Mouse (Mus musculus) heart, postnatal 36 days (tissue): ENCODE measurements around the gene Yars. TPM values are rescaled to one million over a fixed set of nuclear protein-coding genes. Genes with fewer than 3 reads are reported as not detected.
"Not testable (repeated sequence)": the region's sequence is repeated elsewhere in the genome, so short reads cannot be mapped to it uniquely, and the experiment has no call there.

Experiments used
- DNase-seq, 2 experiments: peaks; one replicate each; pipeline ENCODE4 v3.0.0; 2021 to 2022
- intact Hi-C: fragments of 180-260 bp; cut with DNase I; formaldehyde crosslinking; loops from one replicate; pipeline ENCODE4 v1.15.1; 2025
- total RNA-seq, 2 experiments: library from RNA; stranded (reverse); gene quantifications; 2 replicates each; pipeline ENCODE4 v1.2.3; 2021

The Yars gene
- total RNA-seq, 2 experiments from 2014 or later: 26.3 to 31.0 TPM

DNA sequence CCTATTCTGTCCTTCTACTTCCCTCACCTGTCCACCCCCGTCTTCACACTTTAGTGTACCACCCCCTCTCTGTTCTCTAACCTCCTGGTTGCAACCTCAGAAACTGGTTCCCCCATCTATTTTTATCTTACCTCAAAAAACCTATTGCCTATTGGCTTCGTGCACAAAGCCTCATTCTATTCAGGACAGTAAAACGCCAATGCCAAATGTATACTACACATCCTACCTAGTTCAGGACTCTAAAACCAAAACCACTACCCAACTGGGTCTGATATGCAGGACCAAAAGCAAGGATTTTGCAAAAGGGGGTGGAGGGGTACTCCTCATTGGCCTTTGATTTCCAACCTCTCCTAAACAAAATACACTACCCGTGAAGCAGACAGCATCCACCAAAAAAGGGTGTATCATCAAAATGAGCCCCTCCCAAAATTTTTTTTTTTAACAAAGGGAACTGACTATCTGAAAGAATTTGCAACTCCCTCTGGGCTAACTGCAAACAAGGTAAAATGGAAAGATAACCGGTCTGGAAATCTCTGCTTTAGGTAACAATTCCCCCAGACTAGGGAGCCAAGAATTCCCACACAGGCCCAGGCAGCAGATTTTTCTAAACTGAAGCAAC is 1.4 kb upstream of the Yars start:
- intact Hi-C loops: loop anchor here (5.0 kb wide), 2 partner anchors 144 to 196 kb away; partner anchors contain the start of gene Ak2
- DNase-seq: no peak

DNA sequence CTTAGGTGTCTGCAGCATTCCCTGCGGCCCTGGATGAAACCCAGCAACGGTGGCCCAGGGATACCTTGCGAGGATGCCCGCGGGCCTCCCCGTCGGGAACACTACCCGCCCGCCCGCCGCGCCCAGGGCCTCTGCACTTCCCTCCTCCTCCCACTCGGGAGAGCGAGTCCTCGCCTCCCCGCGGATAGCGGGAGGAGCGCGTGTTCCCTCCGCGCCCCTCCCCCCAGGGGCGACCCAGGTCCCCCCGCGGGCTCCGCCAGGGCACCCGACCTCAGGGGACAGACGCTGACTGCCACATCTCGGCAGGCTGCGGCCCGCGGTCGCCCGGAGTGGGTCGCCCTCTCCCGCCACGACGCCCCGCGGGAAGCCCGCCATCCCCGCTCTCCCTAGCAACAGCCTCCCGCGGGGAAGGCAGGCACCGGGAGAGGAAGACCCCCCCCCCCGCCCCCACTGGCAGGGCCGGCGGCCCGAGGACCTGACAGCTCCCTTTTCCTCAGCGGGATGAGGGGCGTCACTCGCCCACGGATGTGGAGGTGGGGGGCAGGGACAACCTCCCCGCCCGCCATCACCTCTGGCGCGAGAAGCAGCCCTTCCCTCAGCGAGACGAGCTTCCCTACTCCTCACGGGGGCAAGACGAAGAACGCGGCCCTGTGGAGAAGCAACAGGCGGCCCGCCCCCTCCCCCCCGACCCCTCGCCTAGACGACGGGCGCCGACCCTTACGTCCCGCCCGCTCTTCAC is 588 bp upstream of the Yars start:
- intact Hi-C loops: loop anchor here (5.0 kb wide), 2 partner anchors 143 to 197 kb away; partner anchors contain the start of gene Ak2
- peak; percentile 46 to 74 for DNase-seq

DNA sequence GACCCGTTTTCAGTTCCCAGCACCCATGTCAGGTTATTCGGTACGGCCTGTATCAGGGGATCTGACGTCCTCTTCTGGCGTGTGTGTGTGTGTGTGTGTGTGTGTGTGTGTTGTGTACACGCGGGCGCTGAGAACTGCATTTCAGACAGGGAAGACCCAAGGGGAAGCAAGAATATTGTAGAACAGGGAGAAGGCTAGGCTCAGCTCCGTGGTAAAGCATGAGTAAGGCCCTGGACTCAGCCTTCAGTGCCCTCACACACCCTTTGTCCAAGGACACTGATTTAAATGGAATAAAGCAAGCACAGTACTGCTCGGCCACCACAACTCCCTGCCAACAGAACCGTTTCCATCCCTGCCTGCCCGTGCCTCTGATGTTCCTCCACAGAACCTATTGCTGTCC is 978 bp downstream of the Yars start:
- DNase-seq: peak in 1 of 2 experiments; percentile 17
- intact Hi-C loops: loop anchor here (5.0 kb wide), 1 partner anchor 267 kb away; no protein-coding TSS in a partner anchor

DNA sequence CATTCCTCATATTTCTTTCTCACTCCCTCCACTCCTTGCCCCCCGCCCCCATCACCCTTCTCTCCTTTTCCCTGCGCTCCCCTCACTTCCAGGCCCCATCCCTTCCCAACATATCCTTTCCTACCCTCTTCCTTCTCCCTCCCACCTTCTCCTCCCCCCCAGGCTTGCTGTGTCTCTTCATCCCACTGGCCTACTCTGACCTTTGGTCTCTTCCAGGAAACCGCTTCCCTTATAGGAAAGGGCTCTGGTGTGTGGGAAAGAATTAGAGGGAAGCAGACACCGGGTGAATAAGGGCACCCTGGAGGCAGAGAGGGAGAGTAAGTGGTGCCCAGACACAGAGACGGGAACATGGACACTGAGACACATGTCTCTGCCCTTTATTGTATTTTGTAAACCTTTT is 2.1 kb downstream of the Yars start:
- intact Hi-C loops: loop anchor here (5.0 kb wide), 1 partner anchor 266 kb away; no protein-coding TSS in a partner anchor
- DNase-seq: no peak

DNA sequence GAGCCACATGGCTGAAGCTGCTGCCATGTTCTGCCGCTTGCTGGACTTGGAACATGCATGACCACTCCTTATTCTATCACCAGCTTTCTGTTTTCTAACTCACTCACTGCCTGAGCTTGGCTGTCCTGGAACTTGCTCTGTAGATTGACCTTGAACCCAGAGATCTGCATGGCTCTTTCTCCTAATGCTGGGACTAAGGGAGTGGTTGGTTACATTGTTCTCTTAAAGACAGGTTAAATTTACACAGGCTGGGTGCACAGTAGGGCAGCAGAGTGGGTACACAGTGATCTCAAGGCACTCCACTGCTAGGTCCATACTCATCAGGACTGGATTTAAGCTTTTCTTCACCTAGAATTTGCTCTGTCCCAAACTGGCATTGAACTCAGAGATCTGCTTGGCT is 4.7 kb downstream of the Yars start:
- intact Hi-C loops: loop anchor here (5.0 kb wide), 1 partner anchor 263 kb away; no protein-coding TSS in a partner anchor
- no peak for DNase-seq

DNA sequence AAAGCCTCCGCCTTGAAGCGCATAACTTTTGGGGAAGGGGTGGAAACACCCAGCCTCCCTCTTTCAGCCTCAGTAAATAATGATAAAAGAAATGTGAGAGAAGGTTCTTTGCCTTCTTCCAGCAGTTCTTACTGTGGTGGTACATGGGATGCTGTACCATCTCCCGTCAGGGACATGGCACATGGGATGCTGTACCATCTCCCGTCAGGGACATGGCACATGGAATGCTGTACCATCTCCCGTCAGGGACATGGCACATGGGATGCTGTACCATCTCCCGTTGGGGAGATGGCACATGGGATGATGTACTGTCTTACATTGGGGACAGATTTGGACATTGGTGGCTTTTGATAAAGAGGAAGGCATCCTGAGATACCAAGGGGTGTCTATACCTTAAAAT is 8.0 kb downstream of the Yars start:
- intact Hi-C loops: no loop called here
- DNase-seq: no peak

DNA sequence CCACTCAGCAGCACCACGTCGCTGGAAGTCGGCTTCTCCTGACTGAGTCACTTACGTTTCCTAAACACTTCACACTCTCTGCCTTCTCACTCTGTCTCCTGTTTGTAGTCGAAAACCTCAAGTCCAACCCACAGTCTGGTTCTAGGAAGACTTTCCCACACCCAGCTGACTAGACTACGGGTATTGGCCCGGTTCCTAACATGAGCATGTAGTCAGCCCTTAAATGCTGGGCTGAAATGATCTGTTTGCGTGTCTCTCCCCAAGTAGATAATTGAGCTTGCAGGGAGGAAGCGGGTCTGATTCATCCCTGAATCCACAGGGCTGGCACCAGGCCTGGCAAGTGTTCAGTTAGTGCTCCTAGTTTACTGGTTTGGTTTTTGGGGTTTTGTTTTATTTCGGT is 15.1 kb downstream of the Yars start:
- intact Hi-C loops: loop anchor here (5.0 kb wide), 1 partner anchor 248 kb away; no protein-coding TSS in a partner anchor
- no peak for DNase-seq

DNA sequence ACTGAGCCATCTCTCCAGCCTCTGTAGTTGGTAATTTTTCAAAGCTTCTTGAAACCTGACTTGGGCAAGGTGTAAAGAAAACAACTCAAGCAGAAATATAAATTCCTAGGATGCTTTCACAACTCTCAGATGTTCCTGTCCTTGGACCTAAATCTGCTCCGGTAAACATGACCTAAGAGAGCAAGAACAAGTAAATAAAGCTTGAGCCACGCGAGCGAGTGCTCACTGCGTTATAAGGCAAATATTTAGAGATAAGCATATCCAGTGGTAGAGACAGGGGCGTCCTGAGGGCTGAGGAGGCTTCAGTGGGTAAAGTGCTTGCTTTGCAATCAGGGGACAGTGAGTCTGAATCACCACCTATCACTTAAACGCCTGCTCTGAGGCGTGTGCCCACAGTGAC is 17.2 kb downstream of the Yars start:
- DNase-seq: no peak
- intact Hi-C loops: loop anchor here (5.0 kb wide), 1 partner anchor 246 kb away; no protein-coding TSS in a partner anchor

DNA sequence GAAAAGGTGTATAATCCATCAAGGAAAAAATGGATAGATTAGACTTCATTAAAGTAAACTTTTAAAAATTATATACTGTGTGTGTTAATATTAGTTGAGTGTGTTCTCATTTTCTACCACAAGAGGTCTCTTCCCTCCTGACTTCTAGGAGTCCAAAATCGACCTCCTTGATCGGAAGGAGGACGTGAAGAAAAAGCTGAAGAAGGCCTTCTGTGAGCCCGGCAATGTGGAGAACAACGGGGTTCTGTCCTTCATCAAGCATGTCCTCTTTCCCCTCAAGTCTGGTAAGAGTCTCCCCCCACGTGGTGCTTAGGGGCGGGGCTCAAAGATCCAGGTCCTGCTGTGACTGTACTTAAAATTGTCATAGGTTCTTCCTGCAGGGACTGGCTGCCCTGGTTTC is 19.9 kb downstream of the Yars start:
- intact Hi-C loops: loop anchor here (1.0 to 5.0 kb wide), 2 partner anchors 67 to 243 kb away; no protein-coding TSS in a partner anchor
- no peak for DNase-seq

DNA sequence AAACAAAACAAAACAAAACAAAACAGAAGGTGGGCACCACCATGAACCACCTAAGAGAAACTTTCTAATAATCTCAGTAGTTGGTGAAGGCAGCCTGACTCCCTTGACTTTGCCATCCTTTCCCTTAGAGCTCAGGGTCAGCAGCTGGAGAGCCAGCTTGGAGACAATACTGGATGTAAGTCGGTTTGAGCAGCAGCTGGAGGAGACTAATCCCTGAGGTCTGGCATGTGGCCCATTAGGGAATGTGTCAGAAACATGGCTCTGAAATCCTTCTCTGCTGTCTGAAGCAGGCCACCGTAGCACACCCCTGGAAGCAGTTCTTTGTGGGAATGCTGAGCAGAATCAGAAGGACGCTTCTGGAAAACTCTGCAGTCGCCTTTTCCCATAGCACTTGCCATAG is 21.9 kb downstream of the Yars start:
- DNase-seq: peak; percentile 39 to 43
- intact Hi-C loops: no loop called here

DNA sequence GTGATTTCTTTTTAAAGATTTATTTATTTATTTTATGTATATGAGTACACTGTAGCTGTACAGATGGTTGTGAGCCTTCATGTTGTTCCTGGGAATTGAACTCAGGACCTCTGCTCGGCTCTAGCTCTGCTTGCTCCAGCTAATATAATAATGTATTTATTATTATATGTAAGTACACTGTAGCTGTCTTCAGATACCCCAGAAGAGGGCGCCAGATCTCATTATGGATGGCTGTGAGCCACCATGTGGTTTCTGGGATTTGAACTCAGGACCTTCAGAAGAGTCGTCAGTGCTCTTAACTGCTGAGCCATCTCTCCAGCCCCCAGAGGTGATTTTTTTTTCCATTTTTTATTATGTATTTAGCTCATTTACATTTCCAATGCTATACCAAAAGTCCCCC is 22.9 kb downstream of the Yars start:
- DNase-seq: peak in 1 of 2 experiments; percentile 37
- intact Hi-C loops: not testable (repeated sequence)

DNA sequence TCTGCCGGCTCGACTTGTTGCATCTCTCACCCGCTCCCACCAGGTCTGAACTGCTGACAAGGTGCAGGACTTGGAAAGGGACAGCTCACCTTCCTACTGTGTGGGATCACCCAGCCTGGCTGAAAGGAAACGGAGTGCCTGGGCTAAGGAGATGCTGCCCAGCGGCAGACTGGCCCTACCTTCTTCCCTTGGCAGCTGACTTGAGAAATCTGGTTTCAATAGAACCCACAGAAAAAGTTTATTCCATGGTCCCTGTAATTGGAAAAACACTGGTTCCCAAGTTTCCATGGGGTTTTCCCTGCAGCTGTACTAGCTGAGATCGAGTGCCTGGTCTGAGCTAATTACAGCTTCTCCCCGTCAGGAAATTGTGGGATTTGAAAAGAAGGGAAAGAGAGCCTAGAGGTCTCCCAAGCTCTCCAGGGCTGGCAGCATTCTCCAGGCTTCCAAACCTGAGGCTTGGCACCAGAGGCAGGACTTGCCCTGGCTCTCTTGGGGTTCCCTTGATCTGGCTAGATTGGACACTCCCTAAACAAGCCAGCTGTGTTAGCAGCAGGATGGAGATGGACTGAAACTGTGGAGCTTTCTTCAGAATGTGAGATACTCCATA is 29.1 kb downstream of the Yars start:
- intact Hi-C loops: no loop called here
- no peak for DNase-seq

DNA sequence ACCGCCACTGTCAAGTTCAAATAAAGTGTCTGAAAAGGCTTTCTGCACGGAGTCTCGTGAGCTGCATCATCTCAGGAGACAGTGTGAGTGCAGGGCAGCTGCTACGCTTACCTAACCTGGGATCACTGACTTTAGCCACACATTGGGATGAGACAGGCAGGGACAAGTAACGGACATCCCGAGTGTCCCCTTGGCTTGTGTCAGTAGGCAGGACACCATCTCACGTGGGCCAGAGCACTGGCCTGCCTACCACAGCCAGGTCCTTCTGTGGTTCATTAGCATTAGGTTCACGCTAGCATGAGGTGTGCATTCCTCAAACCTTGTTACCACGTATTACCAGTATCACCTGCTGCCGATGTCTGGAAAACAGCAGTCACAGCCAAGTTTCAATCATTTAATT is 29.6 kb downstream of the Yars start:
- intact Hi-C loops: no loop called here

DNA sequence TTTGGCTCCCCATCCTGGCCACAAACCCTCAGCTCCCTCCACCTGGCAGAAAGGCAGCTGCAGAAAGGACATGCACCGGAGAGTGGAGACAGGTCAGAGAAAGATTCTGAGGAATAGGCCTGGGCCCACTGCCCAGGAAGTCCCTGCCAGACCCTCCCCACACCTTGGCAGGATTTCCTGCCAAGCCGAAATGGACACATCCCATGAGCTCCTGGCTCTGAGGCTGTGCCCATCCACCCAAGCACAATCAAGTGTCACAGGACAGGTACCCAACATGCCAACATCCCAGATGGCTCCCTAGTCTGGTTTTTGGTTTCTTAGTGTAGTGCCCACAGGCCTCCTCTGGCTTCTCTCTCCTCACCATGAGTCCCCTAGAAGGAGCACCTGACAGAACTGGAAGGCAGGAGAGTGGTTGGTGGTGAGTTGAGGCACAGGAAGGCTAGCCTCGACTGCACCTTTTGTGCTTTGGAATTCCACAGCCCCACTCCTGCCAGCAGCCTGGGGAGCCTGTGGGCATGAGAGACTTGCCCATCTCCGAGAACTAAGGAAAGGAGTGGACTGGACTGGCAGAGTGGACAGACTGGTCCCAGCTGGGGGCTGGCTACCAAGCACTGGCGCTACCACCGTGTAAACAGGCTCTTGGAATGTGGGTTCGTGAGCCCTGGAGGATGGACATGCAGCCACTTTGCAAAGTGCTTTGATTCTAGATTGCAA is 31.0 kb downstream of the Yars start:
- intact Hi-C loops: no loop called here
- DNase-seq: no peak

More for the DNA sequence above, 29.6 kb downstream of the Yars start:
- DNase-seq: no peak

DNA sequence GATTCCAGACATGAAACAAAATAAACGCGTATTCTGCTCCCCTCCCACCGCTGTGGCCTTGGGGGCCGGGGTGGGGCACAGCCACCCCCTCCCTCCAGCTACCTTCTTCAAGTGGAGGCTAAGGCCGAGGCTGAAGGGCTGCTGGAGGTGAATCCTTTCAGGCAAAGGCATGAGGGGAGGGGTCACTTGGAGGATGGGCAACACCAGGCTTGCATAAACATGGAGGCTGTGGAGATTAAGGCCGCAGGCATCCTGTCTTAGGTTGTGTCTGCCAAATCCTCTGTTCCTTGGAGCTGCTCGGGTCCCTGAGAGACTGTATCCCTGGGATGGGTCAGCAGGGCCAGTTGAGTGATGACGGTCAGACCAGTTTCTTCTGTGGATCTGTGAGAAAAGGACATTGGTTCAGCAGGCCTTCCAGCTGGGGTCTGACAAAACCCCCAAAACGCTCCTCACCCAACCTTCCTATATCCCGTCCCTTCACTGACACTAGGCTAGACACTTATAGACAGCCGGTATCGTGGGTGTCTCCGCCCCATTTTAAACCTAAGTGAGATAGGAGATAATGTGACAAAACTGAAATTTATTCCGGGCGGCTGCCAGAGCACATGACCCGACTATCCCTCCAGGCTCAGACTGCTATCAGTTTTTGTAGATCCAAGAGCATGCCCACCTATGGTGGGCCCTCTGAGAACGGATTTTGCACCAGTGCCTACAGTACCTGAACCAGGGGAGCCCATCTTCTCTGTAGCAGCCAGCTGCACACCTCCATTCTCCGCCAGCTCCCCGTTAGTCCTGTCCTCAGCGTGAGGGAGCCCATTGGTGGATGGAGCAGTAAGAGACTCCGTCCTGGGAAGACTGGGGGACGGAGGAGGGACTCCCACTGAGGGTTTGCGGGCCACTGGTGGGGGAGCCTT is 31.8 kb downstream of the Yars start:
- DNase-seq: no peak
- intact Hi-C loops: no loop called here

DNA sequence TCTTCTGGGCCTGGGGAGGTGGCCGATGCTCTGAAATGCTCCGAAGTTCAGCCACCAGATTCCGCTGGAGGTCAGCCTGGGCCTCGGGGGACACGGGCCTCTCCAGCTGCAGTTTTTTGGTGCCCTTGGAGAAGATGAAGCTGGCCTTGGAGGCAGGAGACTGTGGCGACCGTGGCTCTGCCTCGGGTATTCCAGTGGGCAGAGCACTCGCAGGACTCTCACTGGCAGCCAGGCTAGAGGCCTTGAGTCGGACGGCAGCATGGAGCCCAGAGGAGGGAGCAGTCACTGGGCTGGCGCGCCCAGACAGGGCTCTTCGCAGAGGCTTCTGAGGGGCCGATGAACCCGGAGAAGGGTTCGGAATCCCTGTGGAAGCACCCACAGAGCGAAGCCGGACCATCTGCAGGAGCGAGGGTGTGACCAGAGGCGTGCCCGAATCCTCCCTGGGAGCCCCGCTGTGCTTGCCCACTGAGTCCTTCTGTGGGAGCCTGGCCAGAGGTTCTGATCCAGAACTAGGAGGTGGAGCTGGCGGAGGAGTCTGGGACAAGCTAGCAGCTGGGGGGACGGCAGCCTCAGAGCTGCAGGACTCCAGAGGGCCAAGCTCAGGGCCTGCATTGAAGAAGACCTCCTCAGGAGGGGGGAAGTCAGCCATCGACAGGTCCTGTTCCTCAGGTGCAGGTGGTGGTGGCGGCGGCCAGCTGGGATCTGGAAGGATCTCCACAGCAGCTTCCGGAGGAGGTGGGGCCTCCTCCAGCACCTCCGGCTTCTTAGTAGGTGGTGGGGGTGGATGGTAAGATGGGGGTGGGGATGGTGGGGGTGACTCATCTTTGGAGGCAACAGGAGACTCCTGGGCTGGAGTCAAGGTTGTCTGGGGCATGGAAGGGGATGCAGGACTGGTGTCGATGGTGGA is 32.7 kb downstream of the Yars start:
- intact Hi-C loops: no loop called here
- DNase-seq: peak; percentile 43 to 48

DNA sequence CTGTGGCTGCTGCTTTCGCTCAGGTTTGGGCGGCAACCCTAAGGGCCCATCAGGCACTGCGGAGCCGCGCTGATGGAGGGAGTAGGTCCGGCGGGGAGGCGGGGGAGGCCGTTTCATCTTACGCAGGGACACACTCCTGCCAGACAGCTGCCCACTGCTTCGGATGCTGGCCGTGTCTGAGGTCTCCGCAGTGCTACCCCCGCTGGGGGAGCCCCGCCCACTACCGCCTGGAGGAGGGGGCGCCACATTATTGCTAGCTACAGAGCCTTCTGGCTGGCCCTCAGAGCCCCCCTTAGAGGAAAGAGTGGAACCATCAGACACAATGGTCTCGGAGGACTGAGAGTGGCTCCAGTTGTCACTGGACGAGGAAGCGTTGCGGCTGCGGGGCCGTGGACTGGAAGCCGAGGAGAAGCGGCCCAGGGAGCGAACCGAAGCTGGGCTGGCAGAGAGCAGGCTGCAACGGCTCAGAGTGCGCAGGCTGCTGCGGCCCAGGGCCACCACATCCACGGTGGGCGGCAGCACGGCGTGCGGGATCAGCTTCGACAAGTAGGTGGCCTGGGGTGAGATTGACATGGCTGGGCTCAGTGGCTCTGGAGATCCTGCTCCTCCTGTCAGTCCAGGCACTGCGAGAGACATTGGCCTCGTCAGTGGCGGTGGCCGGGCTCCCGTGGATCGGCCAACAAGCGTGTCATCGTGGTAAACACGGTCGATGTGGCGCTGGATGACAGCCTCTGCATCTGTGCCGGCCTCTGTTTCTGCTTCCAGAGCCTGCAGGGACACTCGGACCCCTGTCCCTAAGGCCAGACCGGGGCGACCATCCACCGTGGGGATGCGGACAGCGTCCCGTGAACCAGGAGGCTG is 34.1 kb downstream of the Yars start:
- intact Hi-C loops: no loop called here
- no peak for DNase-seq

DNA sequence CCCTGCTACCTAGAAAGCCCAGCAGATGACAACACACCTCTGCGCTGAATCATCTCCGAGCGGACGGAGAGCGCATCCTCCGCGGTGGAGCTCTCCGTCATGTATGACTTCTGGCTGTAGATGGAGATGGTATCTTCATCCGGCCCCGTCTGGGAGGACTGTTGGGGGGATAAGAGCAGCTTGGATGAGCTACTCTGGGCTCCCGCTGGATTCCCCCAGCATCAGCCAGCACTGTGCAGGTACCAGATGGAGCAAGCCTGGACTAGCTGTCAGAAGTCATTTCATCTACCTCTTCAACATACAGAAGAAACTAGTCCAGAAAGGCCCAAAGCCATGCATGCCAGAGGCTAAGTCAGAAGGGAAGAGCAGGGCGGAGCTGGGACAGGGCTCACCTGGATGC is 35.8 kb downstream of the Yars start:
- intact Hi-C loops: loop anchor here (5.0 kb wide), 1 partner anchor 37 kb away; the partner anchor contains the start of gene C77080
- no peak for DNase-seq
